Mouse (Mus musculus) midbrain, embryonic 12.5 days (tissue): Measurements from ENCODE around the gene Lrrc42. TPM values are rescaled to one million over a fixed set of nuclear protein-coding genes. Genes with fewer than 3 reads are reported as not detected.

Source experiments
- polyA plus RNA-seq: library from polyadenylated mRNA; unstranded; fragments of >200 nt; fragmentation: Nextera tagmentation; extraction: Ambion mirVana; gene quantifications from 2 replicates; pipeline ENCODE4 v1.2.1, GENCODE M21; 2016

Lrrc42 gene
- polyA plus RNA-seq, 1 experiment from 2014 or later, result 59.3 TPM

Other genes with a start within 250 kb of the Lrrc42 start
- gene Mrpl37, start 186.7 kb downstream of the Lrrc42 start, polyA plus RNA-seq, result 91.0 and 91.9 TPM in 2 replicates
- gene Cyb5rl, start 186.5 kb downstream of the Lrrc42 start, polyA plus RNA-seq, result 5.8 and 9.5 TPM in 2 replicates
- gene Cdcp2, start 156.6 kb downstream of the Lrrc42 start, polyA plus RNA-seq, result 0.06 and 0.09 TPM in 2 replicates
- gene Tmem59, start 75.1 kb downstream of the Lrrc42 start, polyA plus RNA-seq, result 327 and 347 TPM in 2 replicates
- 28.3 and 37.2 TPM in 2 replicates for gene Tceanc2, start 74.4 kb downstream of the Lrrc42 start, polyA plus RNA-seq
- gene Ldlrad1, start 44.4 kb downstream of the Lrrc42 start, polyA plus RNA-seq, result not detected in 2 replicates
- 37.2 and 39.1 TPM in 2 replicates for gene Hspb11, start 61 bp upstream of the Lrrc42 start, polyA plus RNA-seq
- gene Dio1, start 53.6 kb upstream of the Lrrc42 start, polyA plus RNA-seq, result not detected in 2 replicates
- 39.6 and 41.9 TPM in 2 replicates for gene Yipf1, start 60.8 kb upstream of the Lrrc42 start, polyA plus RNA-seq
- gene Ndc1, start 114.3 kb upstream of the Lrrc42 start, polyA plus RNA-seq, result 34.3 and 35.9 TPM in 2 replicates
- gene Glis1, start 181.1 kb upstream of the Lrrc42 start, polyA plus RNA-seq, result 2.4 and 3.3 TPM in 2 replicates